In genomic region chr19:23246473-23246872, GRCm38 (mm10) we compare ENCODE assay signal across 22 mouse cellular contexts. TPM values are rescaled to one million over a fixed set of nuclear protein-coding genes. Genes with fewer than 3 reads are reported as not detected.
A peak's percentile ranks its signal among the peaks of the same experiment; 100 is the strongest.
DNase-seq lines count a peak whose midpoint lies in the region; ATAC-seq lines count a peak whose summit lies in the region.
"Had no signal": no experiment of that assay in that cellular context is flagged by ENCODE, and none has a peak within 500 bp of the region (broad histone marks: within the 10 kb centered on the region; RNA-seq: fewer than 3 reads in every experiment).

No protein-coding gene starts in this region.

- no peak overlapping the region for H3K4me2 ChIP-seq in midbrain, embryonic 11.5 days
- H3K4me2 ChIP-seq in midbrain, embryonic 16.5 days (ENCODE audit: low read length), result no peak overlapping the region
- H3K4me2 ChIP-seq in forebrain, embryonic 11.5 days (ENCODE audit: low read depth, low read length, severe bottlenecking), result no peak overlapping the region
- H3K4me2 ChIP-seq: forebrain, embryonic 13.5 days; hindbrain, embryonic 13.5 days; liver, embryonic 12.5 days; lung, embryonic 15.5 days had no signal

- H3K27me3 ChIP-seq in midbrain, embryonic 11.5 days (ENCODE audit: control insufficient read depth, insufficient read depth, low read length), result no peaks in the 10 kb centered on the region
- H3K27me3 ChIP-seq in midbrain, embryonic 16.5 days (ENCODE audit: control insufficient read depth, insufficient read depth, low read depth, low read length), result no peaks in the 10 kb centered on the region
- H3K27me3 ChIP-seq in forebrain, embryonic 11.5 days (ENCODE audit: control insufficient read depth, insufficient read depth, low read length), result no peaks in the 10 kb centered on the region
- H3K27me3 ChIP-seq: forebrain, embryonic 13.5 days; hindbrain, embryonic 13.5 days; liver, embryonic 12.5 days; lung, embryonic 15.5 days had no signal

- H3K4me1 ChIP-seq in midbrain, embryonic 11.5 days (ENCODE audit: control insufficient read depth, insufficient read depth, low read length), result no peaks in the 10 kb centered on the region
- H3K4me1 ChIP-seq in midbrain, embryonic 16.5 days (ENCODE audit: control insufficient read depth, insufficient read depth, low read length), result no peaks in the 10 kb centered on the region
- no peaks in the 10 kb centered on the region for H3K4me1 ChIP-seq in forebrain, embryonic 11.5 days (replicated peaks; ENCODE audit: control insufficient read depth, insufficient read depth, low read length)
- H3K4me1 ChIP-seq: forebrain, embryonic 13.5 days; heart, embryonic 10.5 days; hindbrain, embryonic 13.5 days; liver, embryonic 12.5 days; lung, embryonic 15.5 days had no signal

- H3K4me3 ChIP-seq in midbrain, embryonic 11.5 days (ENCODE audit: low read depth, low read length), result no peak overlapping the region
- H3K4me3 ChIP-seq in midbrain, embryonic 16.5 days (ENCODE audit: low read depth, low read length), result no peak overlapping the region
- H3K4me3 ChIP-seq in forebrain, embryonic 11.5 days (ENCODE audit: low read depth, low read length), result no peak overlapping the region
- H3K4me3 ChIP-seq: forebrain, embryonic 13.5 days; heart, embryonic 10.5 days; hindbrain, embryonic 13.5 days; left cerebral cortex, adult 2 months; liver, embryonic 12.5 days; lung, embryonic 15.5 days had no signal

- H3K9me3 ChIP-seq in midbrain, embryonic 11.5 days (ENCODE audit: control insufficient read depth, low read length), result no peaks in the 10 kb centered on the region
- H3K9me3 ChIP-seq in midbrain, embryonic 16.5 days (replicated peaks; ENCODE audit: control insufficient read depth, low read length, poor library complexity, severe bottlenecking), result no peaks in the 10 kb centered on the region
- H3K9me3 ChIP-seq in forebrain, embryonic 11.5 days (ENCODE audit: control insufficient read depth, low read length), result no peaks in the 10 kb centered on the region
- H3K9me3 ChIP-seq: forebrain, embryonic 13.5 days; G1E; heart, embryonic 10.5 days; hindbrain, embryonic 13.5 days; liver, embryonic 12.5 days; lung, embryonic 15.5 days had no signal

- 94% methylated on average over 2 of the region's 2 CpGs for WGBS in midbrain, embryonic 11.5 days
- 91% methylated on average over 2 of the region's 2 CpGs for WGBS in midbrain, embryonic 16.5 days
- 92% methylated on average over 2 of the region's 2 CpGs for WGBS in forebrain, embryonic 11.5 days

- H3K9ac ChIP-seq in midbrain, embryonic 11.5 days (ENCODE audit: low read length), result no peak overlapping the region
- no peak overlapping the region for H3K9ac ChIP-seq in midbrain, embryonic 16.5 days (ENCODE audit: low read depth, low read length)
- no peak overlapping the region for H3K9ac ChIP-seq in forebrain, embryonic 11.5 days (ENCODE audit: low read length)
- H3K9ac ChIP-seq: forebrain, embryonic 13.5 days; hindbrain, embryonic 13.5 days; liver, embryonic 12.5 days; lung, embryonic 15.5 days had no signal

- DNase-seq in midbrain, embryonic 11.5 days (ENCODE audit: low spot score, missing footprints), result peak; percentile 53
- peak; percentile 25 for DNase-seq in MEL-GATA-1-ER (ENCODE audit: extremely low read depth, low read depth)
- no peak for DNase-seq in forebrain, embryonic 11.5 days (ENCODE audit: low spot score)
- no peak for DNase-seq in gastrocnemius, postnatal 4 days (ENCODE audit: low spot score in 2 of 2)
- DNase-seq in thymus, postnatal 14 days, result no peak
- DNase-seq: cerebellum, adult 8-10 months; gastrocnemius, postnatal 25 days; kidney, adult 8-10 months; kidney, postnatal 25 days; left cerebral cortex, postnatal 4 days; right cerebral cortex, adult 18-20 months had no signal

- H3K27ac ChIP-seq in midbrain, embryonic 11.5 days (ENCODE audit: low read depth, low read length), result no peak overlapping the region
- no peak overlapping the region for H3K27ac ChIP-seq in midbrain, embryonic 16.5 days (ENCODE audit: low read length)
- H3K27ac ChIP-seq in forebrain, embryonic 11.5 days (ENCODE audit: low read depth, low read length), result no peak overlapping the region
- H3K27ac ChIP-seq: forebrain, embryonic 13.5 days; heart, embryonic 10.5 days; hindbrain, embryonic 13.5 days; left cerebral cortex, adult 2 months; liver, embryonic 12.5 days; lung, embryonic 15.5 days had no signal

- no peak for ATAC-seq in midbrain, embryonic 11.5 days (ENCODE audit: low FRiP score)
- ATAC-seq in midbrain, embryonic 16.5 days, result no peak
- ATAC-seq in megakaryocyte, adult 5-6 weeks (ENCODE audit: poor library complexity, severe bottlenecking), result peak; percentile 99
- ATAC-seq in forebrain, embryonic 11.5 days (replicated peaks; ENCODE audit: low FRiP score), result no peak
- ATAC-seq: CD4-positive, CD25-positive, alpha-beta regulatory T cell, adult 4 months; forebrain, embryonic 13.5 days; inflammation-experienced regulatory T-cells, adult 6 months; liver, embryonic 12.5 days had no signal

- H3K36me3 ChIP-seq in midbrain, embryonic 11.5 days (ENCODE audit: control insufficient read depth, insufficient read depth, low read length), result peaks cover 4% of the 10 kb centered on the region
- H3K36me3 ChIP-seq in midbrain, embryonic 16.5 days (ENCODE audit: control insufficient read depth, insufficient read depth, low read length), result peaks cover 8% of the 10 kb centered on the region
- H3K36me3 ChIP-seq in forebrain, embryonic 11.5 days (ENCODE audit: control insufficient read depth, insufficient read depth, low read length), result peaks cover 3% of the 10 kb centered on the region; the same call in 1 of the 2 replicates

RNA-seq across cellular contexts. Expression of gene Smc5, which starts 27.2 kb away (rescaled TPM):
- 52.6 and 60.5 TPM in 2 replicates for polyA plus RNA-seq in midbrain, embryonic 11.5 days (2014; fragmentation: Nextera tagmentation; extraction: Ambion mirVana)
- polyA plus RNA-seq in midbrain, embryonic 16.5 days (2015; fragmentation: Nextera tagmentation; extraction: Ambion mirVana), result 25.9 and 27.1 TPM in 2 replicates
- total RNA-seq in megakaryocyte, adult 5-6 weeks (2015), result 39.9 and 50.6 TPM in 2 replicates
- 45.6 and 46.3 TPM in 2 replicates for total RNA-seq in megakaryocyte, adult 5-6 weeks (2017)
- polyA plus RNA-seq in forebrain, embryonic 11.5 days (2014; fragmentation: Nextera tagmentation; extraction: Ambion mirVana), result 53.8 and 60.1 TPM in 2 replicates
- total RNA-seq in gastrocnemius, postnatal 4 days (2021), result 10 to 100 TPM; 34.8 to 44.4 TPM

Comparison
In these comparisons a context has a peak if more than half of its experiments do, and no peak if none do; other contexts are left out.
1. DNase-seq: peak in midbrain, embryonic 11.5 days (single experiment) and MEL-GATA-1-ER (single experiment); none in forebrain, embryonic 11.5 days (single experiment), gastrocnemius, postnatal 4 days (0 of 2) and thymus, postnatal 14 days (single experiment).